Mouse (Mus musculus) ES-Bruce4 (cell line): Measurements from ENCODE around the gene Adamtsl1.

Experiments
- CTCF ChIP-seq: IDR thresholded peaks from one replicate; pipeline ENCODE4 v1.8.1; 2011; ENCODE audit warnings: low read depth, low read length
- EP300 ChIP-seq: IDR thresholded peaks from 2 replicates; pipeline ENCODE4 v1.6.1; 2011; ENCODE audit warnings: low read depth, low read length; ENCODE audit not compliant: insufficient read depth

GRCm38 (mm10) chr4:86317916-86318542 is 804.1 kb downstream of the Adamtsl1 start:
- TF ChIP-seq CTCF (no peak), EP300 (no peak)
